Mouse (Mus musculus): ENCODE measurements at regions not wholly inside any gene's neighbourhood (a gene's known extent, or its start where the extent isn't known, plus 50 kb on each side); places are given as distances from the start of the nearest gene placed in this dataset.

DNA sequence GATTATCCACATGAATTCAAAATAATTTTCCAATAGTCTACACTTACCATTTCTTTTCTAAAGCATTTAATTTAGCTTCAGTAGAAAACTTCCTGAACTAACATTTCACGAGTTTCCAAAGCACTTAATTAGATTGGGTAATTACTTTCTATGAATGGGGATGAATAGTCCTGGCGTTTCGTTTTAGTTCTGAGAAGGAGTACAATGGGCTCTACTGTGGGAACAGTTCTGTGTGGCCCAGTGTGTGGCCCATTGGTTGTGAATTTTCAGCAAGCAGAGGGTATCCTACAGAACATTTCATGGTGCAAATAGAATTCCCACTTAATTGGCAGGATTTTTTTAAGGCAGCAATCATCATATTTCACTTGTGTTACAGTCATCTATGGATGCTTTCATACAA is 95.5 kb downstream of the 1700017N19Rik start:
- DNase-seq (ENCODE audit: low spot score): no peak

- DNase-seq (ENCODE audit: low spot score): no peak
Observed at GRCm38 (mm10) chr10:100695944-100696343, 105.7 kb downstream of the 1700017N19Rik start.

- no peak for DNase-seq (ENCODE audit: low spot score)
Observed at GRCm38 (mm10) chr10:100699206-100699605, 108.9 kb downstream of the 1700017N19Rik start.

GRCm38 (mm10) chr10:100700281-100701205 is 110.3 kb downstream of the 1700017N19Rik start:
- peak; percentile 1 for DNase-seq (ENCODE audit: low spot score)

GRCm38 (mm10) chr10:100701938-100702337 is 111.7 kb downstream of the 1700017N19Rik start:
- DNase-seq (ENCODE audit: low spot score): no peak

GRCm38 (mm10) chr10:100716084-100716667 is 125.9 kb downstream of the 1700017N19Rik start:
- no peak for DNase-seq (ENCODE audit: low spot score)

DNA sequence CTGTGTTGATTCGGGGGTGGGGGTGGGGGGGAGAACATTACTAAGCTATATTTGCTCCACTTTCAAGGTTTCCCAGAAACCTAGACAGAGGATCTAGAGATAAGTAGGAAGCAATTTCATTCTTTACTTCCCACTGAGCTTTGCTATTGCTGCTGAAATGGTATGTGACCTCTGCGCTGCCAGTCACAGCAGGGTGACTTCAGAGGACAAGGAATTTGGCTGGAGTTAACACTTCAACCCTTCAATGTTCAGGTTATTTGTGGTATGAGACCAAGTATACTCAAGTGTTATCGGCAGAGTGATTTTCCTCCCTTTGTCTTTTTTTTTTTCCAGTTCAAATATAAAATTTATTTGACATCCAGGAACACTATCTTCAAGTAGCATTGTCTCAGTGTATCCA is 128.3 kb downstream of the 1700017N19Rik start:
- no peak for DNase-seq (ENCODE audit: low spot score)

- DNase-seq (ENCODE audit: low spot score): no peak
Observed at GRCm38 (mm10) chr10:100741269-100741668, 151.0 kb downstream of the 1700017N19Rik start.

DNA sequence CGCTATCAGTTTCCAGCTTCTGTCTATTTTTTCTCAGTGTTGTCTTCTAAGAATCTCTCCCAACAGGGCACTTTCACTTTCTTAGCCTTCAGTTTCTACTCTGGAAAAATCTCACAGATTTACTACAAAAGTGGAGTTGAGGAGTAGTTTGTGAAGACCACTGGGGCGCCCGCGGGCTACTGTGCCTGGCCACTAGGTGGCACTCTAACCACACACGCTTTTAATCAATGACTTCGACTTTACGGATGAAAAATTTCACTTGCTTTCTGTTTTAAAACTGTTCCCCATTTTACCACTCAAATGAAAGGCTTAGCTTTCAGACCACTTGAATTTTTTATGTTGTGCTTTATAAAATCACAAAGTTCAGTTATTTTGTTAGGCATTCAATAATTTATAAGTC is 151.8 kb downstream of the 1700017N19Rik start:
- DNase-seq (ENCODE audit: low spot score): peak; percentile 7

DNA sequence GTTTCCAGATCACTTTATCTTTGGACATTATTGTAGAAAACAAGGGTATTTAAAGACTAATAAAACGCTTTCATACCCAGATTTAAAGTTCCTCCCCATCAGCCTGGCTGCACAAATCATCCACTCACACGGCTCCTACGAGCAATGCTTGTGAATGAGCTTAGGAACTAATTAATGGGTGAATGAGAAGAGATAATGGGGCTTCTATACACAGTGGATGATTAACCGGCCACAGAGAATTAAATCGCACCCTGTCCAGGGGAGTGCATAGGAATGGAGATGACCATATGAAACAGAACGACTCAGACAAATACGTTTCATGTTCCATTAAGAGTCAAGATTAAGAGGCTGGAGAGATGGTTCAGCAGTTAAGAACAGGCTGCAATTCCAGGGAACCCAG is 155.9 kb downstream of the 1700017N19Rik start:
- no peak for DNase-seq (ENCODE audit: low spot score)

- DNase-seq (ENCODE audit: low spot score): no peak
Observed at GRCm38 (mm10) chr10:100754957-100755356, 164.7 kb downstream of the 1700017N19Rik start.

DNA sequence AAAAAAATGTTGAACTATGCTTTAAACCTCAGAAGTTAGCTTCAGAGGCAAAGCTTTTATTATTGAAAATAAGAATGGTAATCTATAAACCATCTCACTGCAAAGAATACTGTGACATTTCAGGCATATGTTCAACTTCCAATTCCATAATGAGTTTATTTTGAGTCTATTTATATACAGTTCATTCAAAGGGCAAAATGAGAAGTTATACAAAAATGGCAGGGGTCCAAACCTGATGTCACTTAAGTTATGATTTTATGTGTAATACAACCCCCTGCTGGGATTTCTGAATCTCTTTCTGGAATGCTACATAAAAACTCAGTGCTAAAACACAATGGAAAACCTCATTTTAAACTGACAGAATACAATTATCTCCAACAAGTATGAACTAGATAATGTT is 184.0 kb downstream of the 1700017N19Rik start:
- no peak for DNase-seq (ENCODE audit: low spot score)

- no peak for DNase-seq (ENCODE audit: low spot score)
Observed at GRCm38 (mm10) chr10:100792166-100792565, 201.9 kb downstream of the 1700017N19Rik start.

DNA sequence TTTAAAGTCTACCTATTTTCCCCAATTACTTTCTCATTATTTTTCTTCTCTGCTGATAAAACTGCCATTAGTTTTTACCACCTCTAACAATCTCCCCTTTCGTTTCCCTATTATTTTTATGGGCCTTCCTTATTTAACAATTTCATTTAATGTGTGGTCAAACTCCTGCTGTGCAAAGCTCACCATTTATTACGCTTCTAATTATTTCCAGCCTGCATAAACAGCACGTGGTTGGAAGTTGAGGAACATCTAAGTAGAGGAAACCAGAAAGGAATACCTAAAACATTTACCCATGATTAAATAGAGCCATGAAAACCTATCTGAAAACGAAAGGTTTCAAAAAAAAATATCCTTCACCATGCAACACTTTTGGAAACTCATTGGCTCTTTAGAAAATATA is 202.3 kb downstream of the 1700017N19Rik start:
- no peak for DNase-seq (ENCODE audit: low spot score)

- DNase-seq (ENCODE audit: low spot score): no peak
Observed at GRCm38 (mm10) chr10:100795215-100795972, 205.1 kb downstream of the 1700017N19Rik start.

DNA sequence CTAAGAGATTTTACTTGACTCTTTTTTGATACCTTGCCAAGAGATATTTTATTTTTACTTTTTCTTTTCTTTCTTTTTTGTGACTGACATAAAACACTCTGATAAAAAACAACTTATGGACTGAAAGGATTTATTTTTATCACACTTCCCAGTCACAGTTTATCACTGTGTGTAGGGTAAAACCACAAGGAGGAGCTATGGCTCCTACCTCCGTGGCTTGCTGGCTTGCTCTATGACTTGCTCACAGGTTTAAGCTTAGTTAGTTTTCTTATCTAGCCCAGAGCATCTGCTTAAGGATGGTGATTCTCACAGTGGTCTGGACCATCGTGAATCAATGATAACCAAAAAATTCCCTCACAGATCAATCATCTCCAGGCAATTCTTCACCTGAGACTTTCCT is 221.4 kb downstream of the 1700017N19Rik start:
- DNase-seq (ENCODE audit: low spot score): no peak

GRCm38 (mm10) chr10:100834794-100835193 is 244.5 kb downstream of the 1700017N19Rik start:
- no peak for DNase-seq (ENCODE audit: low spot score)

DNA sequence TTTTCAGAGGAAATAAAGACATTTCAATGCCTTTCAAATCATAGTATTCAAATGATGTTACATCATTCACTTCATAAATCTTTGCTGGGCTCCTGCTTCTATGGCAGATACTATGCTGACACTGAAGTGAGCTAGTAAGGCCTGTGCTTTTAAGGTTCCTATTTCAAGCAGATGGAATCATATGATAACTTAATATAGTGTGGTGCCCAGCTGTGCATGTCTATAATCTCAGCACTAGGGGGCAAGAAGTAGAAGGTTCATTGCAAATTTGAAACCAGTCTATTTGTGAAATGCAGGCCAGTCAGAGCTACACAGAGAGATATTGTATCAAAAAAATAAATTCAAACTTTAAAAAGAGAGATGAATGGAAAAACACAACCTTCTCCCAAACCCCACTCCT is 262.9 kb downstream of the 1700017N19Rik start:
- no peak for DNase-seq (ENCODE audit: low spot score)

GRCm38 (mm10) chr10:100856509-100856908 is 266.2 kb downstream of the 1700017N19Rik start:
- DNase-seq (ENCODE audit: low spot score): no peak

GRCm38 (mm10) chr10:100865501-100866181 is 275.4 kb downstream of the 1700017N19Rik start:
- no peak for DNase-seq (ENCODE audit: low spot score)

DNA sequence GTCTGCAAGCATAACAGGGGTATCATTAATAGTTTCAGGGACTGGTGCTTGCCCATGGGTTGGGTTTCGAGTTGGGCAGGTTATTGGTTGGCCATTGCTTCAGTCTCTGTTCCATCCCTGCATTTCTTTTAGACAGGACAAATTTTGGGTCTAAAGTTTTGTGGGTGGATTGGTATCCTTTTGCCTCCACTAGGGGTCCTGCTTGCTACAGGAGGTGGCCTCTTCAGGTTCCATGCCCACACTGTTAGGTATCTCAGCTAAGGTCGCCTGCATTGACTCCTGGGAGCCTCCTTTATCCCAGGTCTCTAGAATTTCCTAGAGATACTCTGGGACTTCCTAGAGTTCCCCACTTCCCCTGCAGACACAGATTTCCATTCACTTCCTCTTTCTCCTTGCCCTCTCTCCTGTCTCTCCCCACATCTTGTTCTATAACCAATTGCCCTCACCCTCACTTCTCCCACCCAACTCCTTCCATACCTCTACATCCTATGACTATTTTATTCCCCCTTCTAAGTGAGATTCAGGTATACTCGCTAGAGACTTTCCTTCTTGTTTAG is 278.2 kb downstream of the 1700017N19Rik start:
- DNase-seq (ENCODE audit: low spot score): no peak

- DNase-seq (ENCODE audit: low spot score): no peak
Observed at GRCm38 (mm10) chr10:100882584-100882983, 292.3 kb downstream of the 1700017N19Rik start.

Data from lung, postnatal 25 days (tissue).